Mouse (Mus musculus) stomach, postnatal 0 days (tissue): ENCODE measurements around the gene Dguok.

ENCODE experiments used
- CTCF ChIP-seq: IDR thresholded peaks from 2 replicates; pipeline ENCODE4 v1.5.1; 2016; ENCODE audit warnings: antibody characterized with exemption, low read depth, mild to moderate bottlenecking, moderate library complexity
- EP300 ChIP-seq: optimal IDR thresholded peaks from 2 replicates; pipeline ENCODE3; 2016; ENCODE audit warnings: antibody characterized with exemption

GRCm38 (mm10) chr6:83479193-83479592 lies 27.6 kb downstream of the Dguok start:
- TF ChIP-seq CTCF (no peak), EP300 (no peak)
